Mouse (Mus musculus) bone marrow, adult 2 months (tissue): ENCODE results near the gene Tmem44.

ENCODE experiments used
- CTCF ChIP-seq: fragments of 200-500 bp; IDR thresholded peaks from 2 replicates; pipeline ENCODE4 v1.5.1; 2011; ENCODE audit warnings: low read length, control low read depth; ENCODE audit not compliant: control insufficient read depth, insufficient read depth
- POLR2A ChIP-seq: fragments of 200-500 bp; IDR thresholded peaks from 2 replicates; pipeline ENCODE4 v1.6.1; 2011; ENCODE audit warnings: low read depth, mild to moderate bottlenecking, control low read depth, low read length, borderline replicate concordance; ENCODE audit not compliant: control insufficient read depth

DNA sequence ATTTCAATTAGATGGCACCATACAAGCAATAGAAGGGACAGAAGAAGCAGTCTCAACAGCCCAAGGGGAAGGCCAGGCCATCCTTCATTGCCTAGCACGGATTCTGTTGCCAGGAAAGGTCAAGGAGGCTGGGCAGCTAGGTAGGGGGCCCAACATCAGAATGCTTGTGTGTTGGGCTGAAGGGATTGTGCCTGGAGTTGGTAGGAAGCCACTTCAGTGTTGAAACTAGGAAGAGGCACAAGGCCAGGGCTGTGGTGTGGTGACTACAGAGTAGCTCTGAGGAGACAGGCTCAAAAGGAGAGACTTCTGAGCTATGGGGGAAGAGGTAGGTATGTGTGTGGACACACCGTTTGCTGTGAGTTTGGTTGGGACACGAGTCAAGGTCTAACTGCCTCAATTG lies 44.7 kb upstream of the Tmem44 start:
- no peak for TF ChIP-seq CTCF
- TF ChIP-seq POLR2A: no peak
